Mouse (Mus musculus) hindbrain, embryonic 11.5 days (tissue): ENCODE results near the gene Psors1c2. TPM values are rescaled to one million over a fixed set of nuclear protein-coding genes. Genes with fewer than 3 reads are reported as not detected.

ENCODE experiments used
- ATAC-seq: fragments of 200-750 bp; cut with Nextera tagmentation; 2 replicates; pipeline ENCODE4 v1.8.0; 2017; ENCODE audit warnings: mild to moderate bottlenecking, moderate TSS enrichment, moderate library complexity; ENCODE audit not compliant: low FRiP score
- DNase-seq: peaks from one replicate; pipeline ENCODE4 v3.0.0-alpha.2; 2015; ENCODE audit warnings: low spot score
- H3K27ac ChIP-seq: fragments of 300-500 bp; sonication (generic); 2 replicates; pipeline ENCODE4 v1.5.1; 2014; ENCODE audit warnings: mild to moderate bottlenecking, low read depth, low read length
- H3K27me3 ChIP-seq: fragments of 300-500 bp; sonication (generic); 2 replicates; pipeline ENCODE4 v1.6.1; 2014; ENCODE audit warnings: mild to moderate bottlenecking, low read length, moderate library complexity, mixed read lengths; ENCODE audit not compliant: control insufficient read depth, insufficient read depth
- H3K36me3 ChIP-seq: fragments of 300-500 bp; sonication (generic); 2 replicates; pipeline ENCODE4 v1.6.1; 2014; ENCODE audit warnings: mild to moderate bottlenecking, low read length, moderate library complexity, mixed read lengths; ENCODE audit not compliant: control insufficient read depth, insufficient read depth
- H3K4me1 ChIP-seq: fragments of 300-500 bp; sonication (generic); replicated peaks from 2 replicates; pipeline ENCODE4 v1.6.1; 2014; ENCODE audit warnings: low read length, mixed read lengths; ENCODE audit not compliant: control insufficient read depth, insufficient read depth
- H3K4me2 ChIP-seq: fragments of 300-500 bp; sonication (generic); replicated peaks from 2 replicates; pipeline ENCODE4 v1.6.1; 2014; ENCODE audit warnings: mild to moderate bottlenecking, low read depth, low read length
- H3K4me3 ChIP-seq: fragments of 300-500 bp; sonication (generic); 2 replicates; pipeline ENCODE4 v1.5.1; 2014; ENCODE audit warnings: low read depth, low read length
- H3K9ac ChIP-seq: fragments of 300-500 bp; sonication (generic); 2 replicates; pipeline ENCODE4 v1.6.1; 2014; ENCODE audit warnings: low read depth, low read length
- H3K9me3 ChIP-seq: fragments of 300-500 bp; sonication (generic); 2 replicates; pipeline ENCODE4 v1.6.1; 2016; ENCODE audit warnings: low read length; ENCODE audit not compliant: control insufficient read depth
- WGBS: fragments of 180-500 bp; shearing (Covaris S2); extraction: QIAGEN DNeasy Blood & Tissue Kit; methylation state at CpG from one replicate; pipeline ENCODE4 v1.1.7; 2014; 5-methylcytosine and 5-hydroxymethylcytosine counted together
- polyA plus RNA-seq: library from polyadenylated mRNA; unstranded; fragments of >200 nt; fragmentation: Nextera tagmentation; extraction: Ambion mirVana; gene quantifications from 2 replicates; pipeline ENCODE4 v1.2.1, GENCODE M21; 2014

Gene Psors1c2
- polyA plus RNA-seq, 1 experiment from 2014 or later = 0.97 TPM

DNA sequence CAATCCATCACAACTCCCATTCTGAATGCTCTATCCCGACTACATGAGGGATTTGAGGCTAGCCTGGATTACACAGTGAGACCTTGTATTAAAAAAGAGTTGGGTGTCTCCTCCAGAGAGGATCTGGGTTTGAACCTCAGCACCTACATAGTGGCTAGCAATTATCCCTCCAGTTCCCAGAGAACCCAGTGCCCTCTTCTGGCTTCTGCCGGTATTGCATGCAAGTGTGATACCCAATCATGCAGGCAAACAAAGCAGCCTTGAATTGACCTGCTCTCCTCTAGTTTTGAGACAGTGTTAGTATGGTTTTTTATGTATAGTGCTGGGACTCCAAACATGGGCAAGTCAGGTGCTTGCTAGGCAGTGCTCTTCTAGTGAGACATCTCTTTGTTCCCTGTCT is 19.1 kb upstream of the Psors1c2 start:
- no peaks in the 10 kb centered on the region for H3K9me3 ChIP-seq
- DNase-seq = peak; percentile 88
- no peaks in the 10 kb centered on the region for H3K27me3 ChIP-seq
- H3K4me2 ChIP-seq = no peak overlapping the region
- H3K36me3 ChIP-seq = no peaks in the 10 kb centered on the region
- H3K27ac ChIP-seq = no peak overlapping the region
- no peak overlapping the region for H3K4me3 ChIP-seq
- no peak for ATAC-seq
- no peak overlapping the region for H3K9ac ChIP-seq
- H3K4me1 ChIP-seq = peaks cover 3% of the 10 kb centered on the region
- WGBS = 14% methylated on average over 2 of the region's 2 CpGs

DNA sequence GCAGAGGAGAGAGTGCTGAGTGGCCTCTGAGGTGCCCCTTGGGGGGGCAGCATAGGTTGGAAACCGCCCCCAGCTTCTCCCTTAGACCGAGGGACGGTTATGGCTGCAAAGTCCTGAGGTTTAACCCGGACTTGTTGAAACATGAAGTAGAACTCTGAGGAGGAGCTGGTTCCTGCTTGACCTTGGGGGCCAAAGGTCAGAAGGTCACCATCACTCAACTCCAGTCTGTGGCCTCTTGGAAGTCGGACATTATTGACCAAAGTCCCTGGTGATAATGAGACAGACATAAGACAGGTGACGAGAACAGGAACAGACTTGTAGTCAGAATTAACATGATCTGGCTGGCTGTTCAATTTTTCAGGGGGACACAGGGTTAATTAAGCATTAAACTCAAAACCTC is 18.2 kb upstream of the Psors1c2 start:
- no peaks in the 10 kb centered on the region for H3K36me3 ChIP-seq
- no peak overlapping the region for H3K4me3 ChIP-seq
- H3K27ac ChIP-seq = no peak overlapping the region
- DNase-seq (no peak), ATAC-seq (no peak)
- no peaks in the 10 kb centered on the region for H3K9me3 ChIP-seq
- H3K4me2 ChIP-seq = peak overlapping the region; percentile 64
- no peaks in the 10 kb centered on the region for H3K27me3 ChIP-seq
- H3K4me1 ChIP-seq = peaks cover 3% of the 10 kb centered on the region
- peak overlapping the region; percentile 15; the same call in 1 of the 2 replicates for H3K9ac ChIP-seq
- WGBS = 34% methylated on average over 6 of the region's 6 CpGs

DNA sequence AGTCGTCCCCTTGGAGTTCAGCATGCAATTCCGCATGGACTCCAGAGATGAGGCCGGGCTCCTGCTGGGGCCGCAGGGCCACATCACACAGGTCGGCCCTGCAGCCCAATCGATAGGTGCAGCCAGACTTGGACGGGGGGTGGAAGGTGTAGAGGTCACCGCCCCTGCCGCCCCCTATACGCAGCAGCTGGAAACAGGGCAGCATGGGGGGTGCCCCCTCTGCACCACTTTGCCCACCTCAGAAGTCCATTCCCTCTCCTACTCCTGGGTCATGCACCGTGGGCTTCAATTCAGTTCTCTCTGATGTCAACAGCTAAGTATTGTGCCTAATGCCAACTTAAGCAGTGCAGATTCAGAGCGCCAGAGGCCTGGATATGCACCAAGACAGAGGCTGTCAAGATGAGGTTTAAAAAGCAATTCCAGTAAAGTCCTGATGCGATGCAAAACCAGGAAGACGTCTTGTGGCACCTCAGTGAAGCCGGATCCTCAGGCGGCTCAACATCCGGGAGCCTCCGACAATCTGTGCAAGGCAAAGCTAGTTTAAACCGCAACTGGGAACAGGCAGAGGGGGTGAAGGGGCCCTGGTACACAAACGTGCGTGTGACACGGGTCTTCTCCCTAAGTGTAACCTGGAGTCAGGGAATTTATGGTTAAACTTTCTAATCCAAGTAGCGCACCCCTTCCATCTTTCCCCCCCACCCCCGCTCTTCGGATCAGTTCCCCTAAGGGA is 16.9 kb upstream of the Psors1c2 start:
- Histone ChIP-seq H3K9me3 (no peaks in the 10 kb centered on the region), H3K4me2 (peak overlapping the region; percentile 64), H3K27ac (no peak overlapping the region), H3K9ac (peak overlapping the region; percentile 50), H3K4me1 (peaks cover 3% of the 10 kb centered on the region), H3K4me3 (peak overlapping the region; percentile 47), H3K27me3 (no peaks in the 10 kb centered on the region), H3K36me3 (no peaks in the 10 kb centered on the region)
- whole genome bisulfite sequencing = 9% methylated on average over 25 of the region's 25 CpGs
- ATAC-seq (peak; percentile 28), DNase-seq (peak; percentile 64)

DNA sequence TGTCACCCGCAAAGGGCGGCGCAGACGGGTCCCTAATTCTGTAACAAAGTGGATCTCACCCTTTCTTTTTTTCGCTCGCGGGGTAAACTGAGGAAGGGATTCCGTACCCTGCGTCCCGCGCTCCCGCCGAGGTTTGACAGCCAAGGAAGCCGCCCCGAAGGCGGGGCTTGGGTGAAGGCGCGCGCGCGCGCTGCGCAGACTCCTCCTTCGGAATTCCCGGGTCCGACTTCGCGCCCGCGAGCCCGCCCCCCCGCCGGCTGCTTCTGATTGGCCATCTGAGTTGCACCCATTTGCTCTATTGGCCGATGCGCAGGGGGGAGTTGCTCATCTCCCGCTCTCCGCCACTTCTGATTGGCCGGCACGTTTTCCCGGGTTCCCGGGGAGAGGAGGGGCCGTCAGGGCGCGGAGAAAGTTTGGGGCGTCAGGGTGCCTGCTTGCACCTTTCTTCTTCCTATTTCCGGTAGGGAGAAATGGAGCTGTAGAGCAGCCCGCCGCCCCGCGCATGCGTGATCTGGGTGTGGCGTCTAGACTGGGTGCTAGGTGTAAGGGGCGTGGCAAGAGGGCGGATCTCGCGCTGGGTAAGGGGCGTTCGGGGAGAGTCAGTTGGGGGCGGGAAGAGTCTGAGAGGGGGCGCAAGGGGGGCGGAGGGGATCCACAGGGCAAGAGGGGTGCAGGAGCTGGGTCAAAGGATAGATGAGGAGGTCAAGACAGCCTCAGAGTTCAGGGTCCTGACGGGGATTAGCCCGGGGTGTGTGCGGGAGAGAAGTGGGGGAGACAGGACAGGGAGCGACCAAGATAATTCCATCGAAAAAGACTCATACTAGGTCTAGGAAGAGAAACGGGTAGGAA is 16.1 kb upstream of the Psors1c2 start, which contains the start of the genes Tcf19 and Cchcr1:
Gene Tcf19, minus strand, starts transcription at position 173 of the 849 bp plus-strand sequence.
Gene Cchcr1, plus strand, starts transcription at position 449 of the 849 bp plus-strand sequence.
- Histone ChIP-seq H3K27ac (peak within 1 kb of the TSS; percentile 17; the same call in 1 of the 2 replicates), H3K4me3 (peak within 1 kb of the TSS; percentile 47), H3K27me3 (no peaks in the 10 kb centered on the region), H3K9ac (peak within 1 kb of the TSS; percentile 58), H3K4me2 (peak within 1 kb of the TSS; percentile 64), H3K4me1 (peaks cover 3% of the 10 kb centered on the region), H3K9me3 (no peaks in the 10 kb centered on the region), H3K36me3 (no peaks in the 10 kb centered on the region)
- WGBS = under 1% methylated on average over 62 of the region's 67 CpGs
- DNase-seq (peak; percentile 95), ATAC-seq (peak; percentile 93)

DNA sequence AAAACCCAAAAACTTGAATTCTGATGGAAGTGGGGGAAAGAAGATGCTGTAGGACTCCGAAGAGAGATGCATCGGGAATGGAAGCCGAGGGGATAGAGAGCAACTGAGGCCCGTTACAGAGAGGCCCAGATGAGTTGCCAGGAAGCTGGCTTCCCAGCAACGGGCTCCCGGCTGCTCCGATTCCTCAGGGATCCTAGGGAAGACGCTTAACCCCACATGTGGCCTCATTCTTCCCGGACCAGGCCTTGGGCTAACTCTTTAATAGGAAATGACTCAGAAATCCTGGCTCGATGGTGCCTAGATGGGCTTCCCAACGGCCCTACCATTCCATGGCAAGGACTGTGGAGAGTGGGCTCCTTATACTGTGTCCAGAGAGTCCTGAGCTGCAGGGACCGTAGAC is 15.5 kb upstream of the Psors1c2 start:
- ATAC-seq (no peak), DNase-seq (peak; percentile 34)
- peak overlapping the region; percentile 64 for H3K4me2 ChIP-seq
- no peak overlapping the region; the same call in 1 of the 2 replicates for H3K27ac ChIP-seq
- H3K9me3 ChIP-seq = no peaks in the 10 kb centered on the region
- WGBS = 15% methylated on average over 12 of the region's 12 CpGs
- H3K9ac ChIP-seq = peak overlapping the region; percentile 58
- H3K4me3 ChIP-seq = peak overlapping the region; percentile 47
- no peaks in the 10 kb centered on the region for H3K36me3 ChIP-seq
- no peaks in the 10 kb centered on the region for H3K27me3 ChIP-seq
- H3K4me1 ChIP-seq = peaks cover 3% of the 10 kb centered on the region

DNA sequence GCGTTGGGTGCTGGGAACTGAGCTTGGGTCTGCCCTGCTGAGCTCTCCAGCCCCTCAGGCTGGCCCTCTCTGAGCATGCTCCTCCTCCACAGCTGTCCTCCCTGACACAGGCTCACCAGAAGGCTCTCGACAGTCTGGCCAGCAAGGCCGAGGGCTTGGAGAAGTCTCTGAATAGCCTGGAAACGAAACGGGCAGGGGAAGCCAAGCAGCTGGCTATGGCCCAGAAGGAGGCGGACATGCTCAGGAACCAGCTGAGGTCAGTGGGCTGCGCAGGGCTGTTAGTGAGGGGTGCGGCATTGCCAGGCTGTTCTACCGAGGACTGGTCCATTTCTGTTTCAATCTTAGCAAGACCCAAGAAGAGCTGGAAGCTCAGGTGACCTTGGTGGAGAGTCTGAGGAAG is 8.6 kb upstream of the Psors1c2 start:
- Histone ChIP-seq H3K4me1 (no peaks in the 10 kb centered on the region), H3K27me3 (no peaks in the 10 kb centered on the region), H3K9me3 (no peaks in the 10 kb centered on the region), H3K27ac (no peak overlapping the region), H3K36me3 (no peaks in the 10 kb centered on the region), H3K4me2 (no peak overlapping the region), H3K9ac (no peak overlapping the region), H3K4me3 (no peak overlapping the region)
- WGBS = 88% methylated on average over 9 of the region's 9 CpGs
- no peak for DNase-seq
- ATAC-seq = no peak

DNA sequence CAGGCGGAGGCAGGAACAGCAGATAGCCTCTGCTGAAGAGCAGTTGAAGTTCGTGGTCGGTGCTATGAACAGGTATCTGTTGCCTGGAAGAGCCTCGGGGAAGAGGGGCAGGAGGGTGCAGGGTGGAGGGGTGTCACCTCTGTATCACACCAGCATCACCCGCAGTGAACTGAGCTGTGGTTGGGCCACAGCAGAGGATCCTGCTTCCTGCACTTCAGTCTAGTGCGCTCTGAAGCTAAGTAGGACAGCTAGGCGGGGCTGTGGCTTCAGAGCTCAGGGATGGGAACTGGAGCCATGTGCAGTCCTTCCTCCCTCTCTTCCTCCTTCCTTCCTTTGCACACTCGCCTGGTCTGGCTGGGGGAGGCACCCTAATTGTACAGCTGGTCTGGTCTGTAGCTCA is 6.4 kb upstream of the Psors1c2 start:
- Histone ChIP-seq H3K9me3 (no peaks in the 10 kb centered on the region), H3K36me3 (no peaks in the 10 kb centered on the region), H3K4me1 (no peaks in the 10 kb centered on the region), H3K4me3 (no peak overlapping the region), H3K27ac (no peak overlapping the region), H3K27me3 (no peaks in the 10 kb centered on the region), H3K9ac (no peak overlapping the region), H3K4me2 (no peak overlapping the region)
- ATAC-seq (no peak), DNase-seq (no peak)
- WGBS = 82% methylated on average over 8 of the region's 8 CpGs

DNA sequence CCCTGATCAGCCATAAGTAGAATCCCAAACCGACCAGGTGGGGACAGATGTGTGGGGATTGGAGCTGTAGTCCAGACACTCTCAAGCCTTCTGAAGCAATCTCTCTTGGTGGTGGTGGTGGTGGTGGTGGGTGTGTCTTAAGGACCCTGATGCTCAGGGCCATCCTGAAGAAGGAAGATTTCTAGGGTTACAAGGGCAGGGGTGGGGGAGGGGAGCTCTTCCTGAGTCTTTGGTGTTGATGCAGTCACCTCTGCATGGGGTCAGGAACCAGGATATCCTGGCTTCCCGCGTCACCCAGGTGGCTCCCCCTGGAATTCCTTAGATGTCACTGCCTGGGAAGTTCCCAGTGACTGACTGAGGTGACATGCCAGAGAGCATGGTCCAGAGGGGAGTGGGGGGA is 641 bp upstream of the Psors1c2 start:
- Histone ChIP-seq H3K27me3 (no peaks in the 10 kb centered on the region), H3K9ac (no peak overlapping the region), H3K27ac (no peak overlapping the region), H3K36me3 (no peaks in the 10 kb centered on the region), H3K4me1 (no peaks in the 10 kb centered on the region), H3K4me3 (no peak overlapping the region), H3K9me3 (no peaks in the 10 kb centered on the region), H3K4me2 (no peak overlapping the region)
- DNase-seq = no peak
- ATAC-seq = no peak
- 16% methylated on average over 3 of the region's 3 CpGs for WGBS
